Mouse (Mus musculus): ENCODE measurements around the gene Dock9.

- TF ChIP-seq POLR2A (IDR thresholded peaks at IDR 0.05; ENCODE audit: low read depth, low read length) (no peak), BHLHE40 (IDR thresholded peaks at IDR 0.05; ENCODE audit: low read depth, low read length) (no peak), RCOR1 (conservative IDR thresholded peaks at IDR 0.05; ENCODE audit: low read depth, low read length) (no peak), USF1 (IDR thresholded peaks at IDR 0.05; ENCODE audit: low read depth, low read length) (no peak)
Measured at GRCm38 (mm10) chr14:121516881-121517280, 280.8 kb downstream of the Dock9 start.

All from CH12.LX (cell line).